Mouse (Mus musculus): ENCODE data around the gene Pcdh9. TPM values are rescaled to one million over a fixed set of nuclear protein-coding genes. Genes with fewer than 3 reads are reported as not detected.

Pcdh9 gene
- total RNA-seq, 2 experiments from 2014 or later: not detected

GRCm38 (mm10) chr14:93409314-93409713 is 481.2 kb downstream of the Pcdh9 start:
- ATAC-seq (ENCODE audit: poor library complexity, severe bottlenecking): no peak

GRCm38 (mm10) chr14:93407747-93408146 is 482.7 kb downstream of the Pcdh9 start:
- no peak for ATAC-seq (ENCODE audit: poor library complexity, severe bottlenecking)

GRCm38 (mm10) chr14:93385090-93385489 is 505.4 kb downstream of the Pcdh9 start:
- no peak for ATAC-seq (ENCODE audit: poor library complexity, severe bottlenecking)

- ATAC-seq (ENCODE audit: poor library complexity, severe bottlenecking): no peak
These were observed 509.3 kb downstream of the Pcdh9 start for GRCm38 (mm10) chr14:93381163-93381562.

GRCm38 (mm10) chr14:93380757-93381156 is 509.7 kb downstream of the Pcdh9 start:
- ATAC-seq (ENCODE audit: poor library complexity, severe bottlenecking): no peak

- no peak for ATAC-seq (ENCODE audit: poor library complexity, severe bottlenecking)
These were observed 514.3 kb downstream of the Pcdh9 start for GRCm38 (mm10) chr14:93376159-93376558.

GRCm38 (mm10) chr14:93374181-93374580 is 516.3 kb downstream of the Pcdh9 start:
- ATAC-seq (ENCODE audit: poor library complexity, severe bottlenecking): no peak

GRCm38 (mm10) chr14:93354150-93354549 is 536.3 kb downstream of the Pcdh9 start:
- ATAC-seq (ENCODE audit: poor library complexity, severe bottlenecking): no peak

- no peak for ATAC-seq (ENCODE audit: poor library complexity, severe bottlenecking)
These were observed 539.6 kb downstream of the Pcdh9 start for GRCm38 (mm10) chr14:93350906-93351305.

- ATAC-seq (ENCODE audit: poor library complexity, severe bottlenecking): no peak
These were observed 541.3 kb downstream of the Pcdh9 start for GRCm38 (mm10) chr14:93349166-93349565.

GRCm38 (mm10) chr14:93347031-93347430 is 543.4 kb downstream of the Pcdh9 start:
- ATAC-seq (ENCODE audit: poor library complexity, severe bottlenecking): no peak

- ATAC-seq (ENCODE audit: poor library complexity, severe bottlenecking): no peak
These were observed 547.7 kb downstream of the Pcdh9 start for GRCm38 (mm10) chr14:93342781-93343180.

- no peak for ATAC-seq (ENCODE audit: poor library complexity, severe bottlenecking)
These were observed 549.1 kb downstream of the Pcdh9 start for GRCm38 (mm10) chr14:93341390-93341789.

- no peak for ATAC-seq (ENCODE audit: poor library complexity, severe bottlenecking)
These were observed 561.2 kb downstream of the Pcdh9 start for GRCm38 (mm10) chr14:93329247-93329646.

GRCm38 (mm10) chr14:93317393-93317792 is 573.1 kb downstream of the Pcdh9 start:
- ATAC-seq (ENCODE audit: poor library complexity, severe bottlenecking): no peak

- ATAC-seq (ENCODE audit: poor library complexity, severe bottlenecking): no peak
These were observed 602.1 kb downstream of the Pcdh9 start for GRCm38 (mm10) chr14:93288361-93288760.

GRCm38 (mm10) chr14:93287642-93288041 is 602.8 kb downstream of the Pcdh9 start:
- ATAC-seq (ENCODE audit: poor library complexity, severe bottlenecking): no peak

GRCm38 (mm10) chr14:93285136-93285535 is 605.3 kb downstream of the Pcdh9 start:
- ATAC-seq (ENCODE audit: poor library complexity, severe bottlenecking): no peak

- ATAC-seq (ENCODE audit: poor library complexity, severe bottlenecking): no peak
These were observed 606.5 kb downstream of the Pcdh9 start for GRCm38 (mm10) chr14:93284009-93284408.

GRCm38 (mm10) chr14:93275661-93276060 is 614.8 kb downstream of the Pcdh9 start:
- ATAC-seq (ENCODE audit: poor library complexity, severe bottlenecking): no peak

- no peak for ATAC-seq (ENCODE audit: poor library complexity, severe bottlenecking)
These were observed 615.7 kb downstream of the Pcdh9 start for GRCm38 (mm10) chr14:93274767-93275166.

- ATAC-seq (ENCODE audit: poor library complexity, severe bottlenecking): no peak
These were observed 637.1 kb downstream of the Pcdh9 start for GRCm38 (mm10) chr14:93253411-93253810.

- ATAC-seq (ENCODE audit: poor library complexity, severe bottlenecking): no peak
These were observed 650.2 kb downstream of the Pcdh9 start for GRCm38 (mm10) chr14:93240263-93240662.

GRCm38 (mm10) chr14:93234333-93234732 is 656.1 kb downstream of the Pcdh9 start:
- ATAC-seq (ENCODE audit: poor library complexity, severe bottlenecking): no peak

All from megakaryocyte, adult 5-6 weeks (primary cell).